Mouse (Mus musculus) spleen, postnatal 36 days (tissue): Measurements from ENCODE around the gene Ptov1.

Experiments used
- DNase-seq, 2 experiments: peaks; one replicate each; pipeline ENCODE4 v3.0.0; 2022; ENCODE audit warnings: low spot score in 2 of 2, mixed read lengths in 1 of 2

Gene Ptov1

DNA sequence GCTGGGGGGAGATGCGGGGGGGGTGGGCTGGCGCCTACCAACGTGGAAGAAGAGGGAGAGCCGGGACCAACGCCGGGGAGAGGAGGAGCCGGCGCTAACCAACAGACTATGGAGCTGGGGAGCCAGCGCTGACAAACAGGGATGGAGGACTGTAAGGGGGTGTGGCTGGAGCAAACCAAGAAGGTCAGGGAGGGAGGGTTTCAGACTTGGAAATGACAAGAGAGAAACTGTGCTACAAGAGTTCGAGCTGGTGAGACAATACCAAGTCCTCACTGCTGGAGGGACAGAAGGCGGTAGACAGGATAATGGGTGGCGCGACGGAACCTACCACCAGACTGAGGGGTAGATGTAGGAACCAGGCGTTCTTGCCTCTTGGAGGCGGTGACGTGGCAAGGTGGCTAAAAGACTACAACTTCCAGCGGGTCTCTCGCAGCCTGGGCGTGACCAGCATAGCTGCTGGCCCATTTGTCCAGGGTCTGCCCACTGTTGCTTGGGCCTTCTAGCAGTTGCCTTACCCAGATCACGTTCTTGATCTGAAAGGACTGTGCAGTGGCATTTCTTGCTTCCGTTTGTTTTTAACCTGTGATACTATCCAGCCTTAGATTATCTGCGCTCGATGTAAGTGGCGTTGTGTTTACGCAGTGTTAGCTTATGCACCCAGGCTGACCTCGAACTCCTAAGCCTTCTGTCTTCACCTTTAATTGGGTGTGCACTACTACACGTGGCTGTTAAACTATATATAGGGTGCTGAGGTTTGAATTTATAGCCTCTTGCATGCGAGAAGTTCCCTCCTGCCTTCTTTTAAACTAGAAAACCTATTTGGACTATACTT, at the start of gene Ptov1:
Gene Ptov1, minus strand, starts transcription at position 92 of the 832 bp plus-strand sequence.
- DNase-seq = peak; percentile 75 to 81

DNA sequence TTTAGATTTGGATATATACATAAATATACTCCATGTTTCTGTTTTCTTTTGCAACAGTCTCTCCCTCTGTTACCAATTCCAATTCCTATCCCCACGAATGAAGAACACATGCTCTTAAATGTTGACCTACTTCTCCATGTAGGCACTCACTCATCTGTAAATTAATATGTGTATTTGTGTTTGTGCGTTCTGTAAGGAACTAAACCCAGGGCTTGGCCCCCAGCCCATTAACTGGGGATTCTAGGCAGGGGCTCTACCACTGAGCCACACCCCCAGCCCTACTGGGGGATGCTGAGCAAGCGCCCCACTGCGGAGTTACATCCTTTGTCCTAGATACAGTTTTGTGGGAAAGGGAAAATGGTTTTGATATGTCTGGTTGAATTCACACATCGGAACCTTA, 49.5 kb upstream of the Ptov1 start:
- DNase-seq = no peak

GRCm38 (mm10) chr7:44918219-44918618, 48.6 kb upstream of the Ptov1 start:
- DNase-seq = no peak

- DNase-seq = no peak
Observed at GRCm38 (mm10) chr7:44916881-44917280, 47.3 kb upstream of the Ptov1 start.

DNA sequence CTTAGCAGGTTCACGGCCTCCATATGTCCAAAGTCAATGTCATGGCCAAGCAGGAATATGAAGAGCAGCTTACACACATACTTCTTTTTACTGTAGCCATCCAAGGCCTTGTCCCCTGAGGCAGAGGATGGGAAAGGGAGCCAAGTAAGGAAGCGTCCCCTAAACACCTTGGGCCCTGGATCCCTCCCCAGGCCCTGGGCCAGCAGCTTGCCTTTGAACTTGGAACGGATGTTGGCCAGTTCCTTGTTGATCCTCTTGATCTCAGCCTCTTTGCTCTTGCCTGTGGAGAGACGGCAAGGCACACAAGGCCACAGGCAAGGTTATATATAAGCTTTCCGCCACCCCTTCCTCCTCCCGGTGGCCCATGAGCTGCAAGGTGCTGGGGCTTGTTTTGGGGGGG, 46.6 kb upstream of the Ptov1 start:
- no peak for DNase-seq

DNA sequence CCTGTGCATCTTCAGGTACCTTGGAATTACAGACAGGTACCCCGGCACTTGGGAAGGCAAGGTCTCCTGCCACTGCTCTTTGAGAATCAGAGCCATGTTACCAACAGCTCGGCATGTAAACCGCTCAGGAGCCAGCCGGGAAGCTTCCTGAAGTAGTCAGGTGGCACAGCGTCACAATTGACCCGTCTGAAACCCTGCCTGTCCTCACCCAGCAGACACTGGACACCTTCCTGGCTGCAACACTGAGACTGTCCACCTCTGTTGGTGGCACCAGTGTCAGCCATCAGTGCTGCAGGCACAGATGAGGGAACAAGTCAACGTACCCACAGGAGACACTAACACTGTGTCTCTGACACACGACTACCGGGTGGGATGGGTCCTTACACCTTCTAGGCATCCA, 45.7 kb upstream of the Ptov1 start:
- no peak for DNase-seq

DNA sequence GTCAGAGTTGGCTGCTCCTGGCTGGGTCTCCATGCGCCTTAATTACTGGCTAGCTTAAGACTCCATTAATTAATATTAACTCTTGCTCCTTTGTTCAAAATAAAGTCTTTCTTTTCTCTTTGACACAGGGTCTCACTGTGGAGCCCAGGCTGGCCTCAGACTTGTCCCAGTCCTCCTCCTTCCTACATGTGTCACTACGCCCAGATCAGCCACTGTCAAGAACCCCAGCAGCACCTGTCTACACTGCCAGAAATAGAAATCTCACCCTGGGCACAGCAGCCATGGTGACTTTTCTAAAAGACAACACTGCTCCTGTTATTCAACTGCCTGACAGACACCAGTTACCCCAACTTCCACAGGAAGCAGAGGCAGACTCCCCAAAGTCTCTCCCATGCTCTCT, 44.8 kb upstream of the Ptov1 start:
- no peak for DNase-seq

DNA sequence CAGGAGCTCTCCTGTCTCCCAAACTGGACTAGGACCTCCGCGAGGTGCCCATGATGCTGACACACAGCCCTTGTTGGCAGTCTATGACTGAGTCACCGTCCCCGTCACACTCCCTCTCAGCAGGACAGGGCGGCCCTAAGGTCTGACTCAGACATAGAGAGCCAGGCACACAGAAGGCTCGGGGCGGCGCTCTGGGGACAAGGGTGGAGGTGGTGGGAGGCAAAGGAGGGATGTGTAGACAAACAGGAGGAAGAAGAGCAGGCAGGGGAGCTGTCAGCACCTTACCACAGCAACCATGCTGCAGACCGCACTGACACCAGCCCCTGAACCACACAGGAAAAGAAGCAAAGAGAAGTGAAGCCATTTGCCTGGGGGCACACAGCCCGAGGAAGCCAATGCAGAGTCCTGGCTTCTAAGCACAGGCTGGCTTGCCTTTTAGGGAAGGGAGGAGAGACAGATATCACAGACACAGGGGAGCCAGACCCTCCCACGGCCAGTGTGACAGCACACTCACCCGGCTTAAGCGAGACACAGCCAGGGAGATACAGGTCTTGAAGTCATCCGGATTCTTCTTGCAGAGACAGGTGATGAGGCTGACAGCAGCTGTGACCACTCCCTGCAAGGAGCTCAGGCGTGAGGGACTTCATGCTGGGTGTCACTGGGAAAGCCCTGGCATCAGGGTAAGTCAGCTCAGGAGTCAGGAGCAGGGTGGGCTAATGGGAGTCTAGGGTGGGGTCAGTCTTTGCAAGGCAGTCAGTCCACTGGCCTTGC, 39.3 kb upstream of the Ptov1 start:
- DNase-seq = no peak

DNA sequence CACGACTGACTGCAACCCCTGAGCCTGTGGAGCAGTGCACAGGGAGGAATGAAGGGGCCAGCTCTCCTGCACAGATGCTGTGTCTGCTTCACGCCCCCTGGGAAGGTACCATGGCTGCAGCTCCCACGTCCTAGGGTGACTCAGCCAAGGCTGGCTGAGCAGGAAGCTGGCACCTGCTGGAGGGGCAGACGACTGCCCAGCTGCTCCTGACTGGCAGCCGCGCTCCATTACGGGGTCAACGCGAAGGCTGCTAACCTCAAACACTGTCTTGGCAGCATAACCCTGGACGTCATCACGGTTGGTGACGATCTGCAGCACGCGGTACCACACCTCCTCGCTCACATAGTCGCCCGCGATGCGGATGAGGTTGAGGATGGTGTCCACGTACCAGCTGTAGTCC, 35.8 kb upstream of the Ptov1 start:
- no peak for DNase-seq

DNA sequence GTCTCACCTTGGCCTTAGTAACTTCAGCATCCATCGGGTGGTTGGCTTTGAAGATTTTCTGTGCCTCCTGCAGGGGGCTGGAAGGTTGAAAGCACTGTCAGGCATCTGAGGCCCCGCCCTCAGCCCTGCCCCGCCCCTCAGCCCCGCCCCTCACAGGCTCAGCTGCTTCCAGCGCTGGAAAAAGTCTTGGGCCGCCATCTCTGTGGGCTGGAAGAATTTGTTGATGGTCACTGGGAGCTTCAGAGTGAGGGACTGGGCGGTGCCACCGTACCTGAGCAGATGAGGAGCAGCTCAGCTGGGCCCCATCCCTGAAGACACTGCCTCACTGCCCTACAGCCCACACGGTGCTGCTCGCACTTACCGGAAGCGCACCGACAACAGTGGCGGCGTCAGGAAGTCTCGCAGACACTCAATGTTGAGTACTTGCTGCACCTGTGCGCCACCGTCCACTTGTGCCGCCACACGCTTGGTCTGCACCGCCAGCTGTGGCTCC, 31.7 kb upstream of the Ptov1 start:
- peak; percentile 58 to 59 for DNase-seq

DNA sequence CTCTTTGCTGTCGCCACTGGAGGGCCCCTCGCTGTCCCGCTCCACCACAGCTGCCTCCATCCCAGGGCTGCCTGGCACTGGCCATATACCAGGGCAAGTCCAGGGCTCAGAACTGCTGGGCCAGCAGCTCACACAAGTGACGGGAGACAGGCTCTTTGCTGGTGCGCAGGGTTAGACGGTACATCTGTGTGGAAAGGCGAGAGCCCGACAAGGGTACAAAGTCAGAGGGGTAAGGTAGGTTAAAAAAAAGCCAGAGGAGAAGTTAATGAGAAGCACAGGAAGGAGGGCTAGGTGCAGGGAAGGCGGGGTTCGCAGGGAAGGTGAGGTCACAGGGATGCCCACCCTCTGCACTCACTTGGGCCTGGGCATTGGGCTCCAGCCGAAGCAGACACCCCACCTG, 31.0 kb upstream of the Ptov1 start:
- no peak for DNase-seq

DNA sequence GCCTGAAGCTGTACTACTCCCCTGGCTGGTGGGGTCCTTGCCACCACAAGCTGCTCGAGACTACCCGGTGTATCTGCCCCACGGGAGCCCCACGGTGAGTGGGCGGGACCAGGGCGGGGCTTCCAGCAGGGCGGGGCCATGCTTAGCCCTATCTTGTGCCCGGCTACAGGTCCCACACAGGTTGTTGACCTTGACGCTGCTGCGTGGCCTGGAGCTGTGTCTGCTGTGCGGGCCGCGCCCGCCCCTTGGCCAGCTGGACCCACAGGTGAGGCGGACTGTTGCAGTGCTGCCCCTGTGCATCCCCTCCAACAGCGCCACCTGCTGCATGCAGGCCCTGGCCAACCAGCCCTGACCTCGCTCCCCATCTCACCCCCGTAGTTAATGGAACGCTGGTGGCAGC, 29.0 kb upstream of the Ptov1 start:
- DNase-seq = peak in 1 of 2 experiments; percentile 21

GRCm38 (mm10) chr7:44896499-44896898, 26.9 kb upstream of the Ptov1 start:
- DNase-seq = no peak

- DNase-seq = peak; percentile 85 to 89
Observed at GRCm38 (mm10) chr7:44895593-44896434, 26.2 kb upstream of the Ptov1 start, which contains the start of gene Fuz. Gene Fuz, plus strand, starts transcription at chr7:44896079.

- DNase-seq = no peak
Observed at GRCm38 (mm10) chr7:44895206-44895592, 25.6 kb upstream of the Ptov1 start.

DNA sequence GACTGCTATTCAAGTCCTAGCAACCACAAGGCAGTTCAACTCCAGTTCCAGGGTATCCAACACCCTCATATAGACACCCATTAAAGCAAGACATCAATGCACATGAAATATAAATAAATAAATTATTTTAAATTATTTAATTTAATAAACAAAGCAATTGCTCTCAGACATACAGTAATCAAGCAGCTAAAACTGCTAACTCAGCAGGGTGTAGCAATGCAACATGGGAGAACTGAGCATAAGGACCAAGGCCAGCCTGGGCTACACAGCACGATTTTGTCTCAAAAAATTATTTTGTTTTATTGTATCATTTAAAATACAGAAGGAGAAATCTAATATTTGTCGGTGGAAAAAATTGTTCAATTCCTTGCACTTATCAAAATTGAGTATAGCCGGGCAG, 24.6 kb upstream of the Ptov1 start:
- DNase-seq = no peak

DNA sequence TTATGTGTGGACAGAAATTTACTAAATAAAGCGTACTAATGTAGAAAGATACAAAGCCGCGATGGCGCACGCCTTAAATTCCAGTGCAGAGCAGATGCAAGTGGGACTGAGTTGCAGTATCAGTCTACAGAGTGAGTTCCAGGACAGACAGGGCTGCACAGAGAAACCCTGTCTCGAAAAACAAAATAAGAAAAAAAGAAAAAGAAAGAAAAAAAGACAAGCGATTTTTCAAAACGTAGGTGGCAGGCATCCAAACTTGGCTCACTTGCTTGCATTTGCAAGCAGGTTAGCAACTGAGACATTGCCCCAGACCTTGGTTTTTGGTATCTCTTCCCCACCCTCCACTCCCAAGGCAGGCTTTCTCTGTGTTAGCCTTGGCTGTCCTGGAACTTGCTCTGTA, 23.6 kb upstream of the Ptov1 start:
- DNase-seq = no peak

DNA sequence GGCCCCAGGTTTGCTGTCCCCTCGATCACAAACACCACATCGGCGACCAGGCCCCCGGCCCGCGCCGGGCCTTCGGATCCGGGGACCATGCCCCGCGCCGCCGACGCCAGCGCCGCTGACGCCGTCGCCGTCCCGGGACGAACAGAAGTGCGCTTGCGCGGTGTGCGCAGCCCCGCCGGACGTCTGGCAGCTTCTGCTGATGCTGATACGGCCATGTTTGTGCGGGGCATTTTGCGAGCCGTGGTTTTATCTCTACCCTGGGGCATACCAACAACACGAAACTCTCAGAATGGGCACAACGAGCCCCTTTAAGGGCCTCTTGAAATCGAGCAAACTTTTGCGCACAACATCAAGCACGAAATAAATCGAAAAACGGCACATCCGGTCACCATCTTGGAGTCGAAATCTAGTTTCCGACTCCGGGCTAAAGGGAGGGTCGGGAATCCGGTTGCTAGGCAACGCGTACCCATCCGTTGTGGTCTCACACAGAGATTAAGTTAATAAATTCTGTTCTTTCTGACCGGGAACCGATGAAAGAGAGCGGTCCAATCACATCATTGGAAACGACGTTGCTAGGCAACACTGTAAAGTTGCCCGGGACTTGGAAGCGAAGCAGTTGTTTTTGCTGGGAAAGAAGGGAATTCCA, 22.8 kb upstream of the Ptov1 start, which contains the start of gene Med25:
Gene Med25, minus strand, starts transcription at position 437 of the 646 bp plus-strand sequence.
- DNase-seq = peak; percentile 84 to 86

- DNase-seq = no peak
Observed at GRCm38 (mm10) chr7:44891611-44892010, 22.0 kb upstream of the Ptov1 start.

- no peak for DNase-seq
Observed at GRCm38 (mm10) chr7:44890737-44891136, 21.1 kb upstream of the Ptov1 start.

- DNase-seq = no peak
Observed at GRCm38 (mm10) chr7:44890180-44890579, 20.6 kb upstream of the Ptov1 start.
